Mouse (Mus musculus): Measurements from ENCODE around the gene Samd5.

GRCm38 (mm10) chr10:9643531-9643930 lies 31.5 kb downstream of the Samd5 start:
- TF ChIP-seq CTCF (IDR thresholded peaks at IDR 0.05) (no peak), EP300 (IDR thresholded peaks at IDR 0.05) (no peak)

Data from lung, postnatal 0 days (tissue).